Mouse (Mus musculus) ES-E14 (cell line): Measurements from ENCODE around the gene Slc9a6. TPM values are rescaled to one million over a fixed set of nuclear protein-coding genes. Genes with fewer than 3 reads are reported as not detected.

ENCODE experiments used
- DNase-seq: peaks from one replicate; pipeline ENCODE4 v3.0.0-alpha.2; 2013; ENCODE audit warnings: low read depth, low spot score
- H3K27ac ChIP-seq: 2 replicates; pipeline ENCODE4 v1.5.1; 2012; ENCODE audit warnings: low read depth, mild to moderate bottlenecking, low read length, moderate library complexity, mixed read lengths; ENCODE audit not compliant: poor library complexity, insufficient read depth, severe bottlenecking
- H3K36me3 ChIP-seq: 2 replicates; pipeline ENCODE4 v1.6.1; 2012; ENCODE audit warnings: mild to moderate bottlenecking, low read length, moderate library complexity, mixed read lengths; ENCODE audit not compliant: control insufficient read depth, poor library complexity, insufficient read depth, severe bottlenecking
- H3K4me1 ChIP-seq, 2 experiments: fragments of 150-350 bp in 1 of 2; sonication (generic) in 1 of 2; 2 replicates each; pipeline ENCODE4 v1.6.1; 2012; ENCODE audit warnings: low read length in 2 of 2, mild to moderate bottlenecking in 1 of 2, mixed read lengths in 1 of 2; ENCODE audit not compliant: control insufficient read depth in 2 of 2, insufficient read depth in 2 of 2, poor library complexity in 1 of 2
- H3K4me3 ChIP-seq, 2 experiments: fragments of 150-350 bp in 1 of 2; sonication (generic) in 1 of 2; 2 replicates each; pipeline ENCODE4 v1.5.1; 2012; ENCODE audit warnings: low read length in 2 of 2, low read depth in 1 of 2, mild to moderate bottlenecking in 1 of 2, mixed read lengths in 1 of 2; ENCODE audit not compliant: insufficient read depth in 1 of 2, poor library complexity in 1 of 2, severe bottlenecking in 1 of 2
- H3K9ac ChIP-seq: 2 replicates; pipeline ENCODE4 v1.6.1; 2012; ENCODE audit warnings: low read depth, mild to moderate bottlenecking, low read length, mixed read lengths; ENCODE audit not compliant: poor library complexity, insufficient read depth, severe bottlenecking
- H3K9me3 ChIP-seq: fragments of 150-350 bp; sonication (generic); 2 replicates; pipeline ENCODE4 v1.6.1; 2012; ENCODE audit warnings: low read depth, mild to moderate bottlenecking, low read length; ENCODE audit not compliant: control insufficient read depth, insufficient read depth
- CHD2 ChIP-seq: IDR thresholded peaks from 2 replicates; pipeline ENCODE4 v1.6.1; 2014; ENCODE audit warnings: mild to moderate bottlenecking, low read depth, low read length, inconsistent platforms
- HCFC1 ChIP-seq: IDR thresholded peaks from 2 replicates; pipeline ENCODE4 v1.6.1; 2012; ENCODE audit warnings: low read length, inconsistent platforms, borderline replicate concordance; ENCODE audit not compliant: insufficient read depth
- MAFK ChIP-seq: IDR thresholded peaks from 2 replicates; pipeline ENCODE4 v1.6.1; 2014; ENCODE audit warnings: mild to moderate bottlenecking, low read depth, low read length, inconsistent platforms; ENCODE audit not compliant: insufficient read depth
- ZC3H11A ChIP-seq: IDR thresholded peaks from 2 replicates; pipeline ENCODE4 v1.6.1; 2012; ENCODE audit warnings: low read depth, mild to moderate bottlenecking, inconsistent platforms, low read length, borderline replicate concordance
- ZNF384 ChIP-seq: IDR thresholded peaks from 2 replicates; pipeline ENCODE4 v1.6.1; 2012; ENCODE audit warnings: low read depth, low read length, inconsistent platforms
- in situ Hi-C, 2 experiments: fragments of 600-800 bp; cut with MboI; formaldehyde crosslinking; loops; one replicate each; pipeline ENCODE4 v1.15.1; 2025; ENCODE audit warnings: low sequenced_read_pairs in 2 of 2, inconsistent platforms in 1 of 2; ENCODE audit not compliant: unreplicated experiment in 2 of 2
- total RNA-seq: library from RNA; depleted of rRNA; stranded (reverse); fragments of 300-350 nt; gene quantifications from 2 replicates; pipeline ENCODE4 v1.2.3, GENCODE M21; 2012

The Slc9a6 gene
- total RNA-seq, 1 experiment, result 16.5 TPM

DNA sequence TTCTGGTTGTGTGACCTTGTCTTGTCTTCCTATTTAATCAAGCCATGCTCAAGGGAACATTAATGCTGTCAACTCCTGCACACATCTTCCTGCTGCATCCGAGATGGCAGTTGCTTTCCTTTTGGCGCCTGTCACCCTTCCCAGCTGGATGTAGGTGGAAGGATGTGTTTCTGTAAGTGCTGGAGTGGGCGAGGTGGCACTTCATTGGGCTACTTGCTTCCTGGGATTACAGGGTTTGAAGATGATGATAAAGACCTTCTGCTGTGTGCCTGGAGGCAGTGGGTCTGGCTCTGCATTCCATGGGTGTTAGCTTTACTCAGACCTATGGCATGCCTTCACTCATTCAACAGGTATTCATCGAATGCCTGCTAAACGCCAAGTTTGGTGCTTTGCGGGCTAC lies 68.2 kb downstream of the Slc9a6 start:
- no peak overlapping the region for H3K27ac ChIP-seq
- DNase-seq, result no peak
- TF ChIP-seq ZC3H11A (no peak), HCFC1 (no peak), CHD2 (no peak)
- no peaks in the 10 kb centered on the region for H3K9me3 ChIP-seq
- H3K4me1 ChIP-seq, result no peaks in the 10 kb centered on the region
- in situ Hi-C loops, result no loop called here
- no peaks in the 10 kb centered on the region for H3K36me3 ChIP-seq
- no peak overlapping the region for H3K9ac ChIP-seq
- H3K4me3 ChIP-seq, result no peak overlapping the region

DNA sequence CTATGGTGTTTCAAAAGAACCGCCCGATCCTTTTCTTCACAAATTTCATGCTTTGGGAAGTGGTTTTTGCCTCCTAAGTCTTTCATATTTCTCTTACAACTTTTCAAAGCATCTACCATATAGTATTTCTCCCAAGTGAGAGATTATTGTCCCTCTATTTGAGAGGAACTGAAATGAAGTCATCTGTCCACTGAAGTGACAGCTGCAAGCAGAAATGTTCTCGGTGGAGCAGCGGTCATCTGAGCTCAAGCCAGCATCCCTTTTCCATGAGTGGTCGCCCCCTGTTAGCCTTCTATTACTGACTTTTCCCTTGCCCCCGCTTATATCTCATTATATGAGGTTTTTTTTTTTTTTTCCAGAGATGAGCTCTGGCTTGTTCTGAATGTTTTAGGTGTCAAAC lies 69.5 kb downstream of the Slc9a6 start:
- Histone ChIP-seq H3K36me3 (no peaks in the 10 kb centered on the region), H3K4me1 (no peaks in the 10 kb centered on the region), H3K27ac (no peak overlapping the region), H3K4me3 (no peak overlapping the region), H3K9me3 (no peaks in the 10 kb centered on the region), H3K9ac (no peak overlapping the region)
- in situ Hi-C loops, result no loop called here
- DNase-seq, result no peak
- TF ChIP-seq ZNF384 (no peak), HCFC1 (no peak), ZC3H11A (no peak), CHD2 (no peak), MAFK (no peak)

DNA sequence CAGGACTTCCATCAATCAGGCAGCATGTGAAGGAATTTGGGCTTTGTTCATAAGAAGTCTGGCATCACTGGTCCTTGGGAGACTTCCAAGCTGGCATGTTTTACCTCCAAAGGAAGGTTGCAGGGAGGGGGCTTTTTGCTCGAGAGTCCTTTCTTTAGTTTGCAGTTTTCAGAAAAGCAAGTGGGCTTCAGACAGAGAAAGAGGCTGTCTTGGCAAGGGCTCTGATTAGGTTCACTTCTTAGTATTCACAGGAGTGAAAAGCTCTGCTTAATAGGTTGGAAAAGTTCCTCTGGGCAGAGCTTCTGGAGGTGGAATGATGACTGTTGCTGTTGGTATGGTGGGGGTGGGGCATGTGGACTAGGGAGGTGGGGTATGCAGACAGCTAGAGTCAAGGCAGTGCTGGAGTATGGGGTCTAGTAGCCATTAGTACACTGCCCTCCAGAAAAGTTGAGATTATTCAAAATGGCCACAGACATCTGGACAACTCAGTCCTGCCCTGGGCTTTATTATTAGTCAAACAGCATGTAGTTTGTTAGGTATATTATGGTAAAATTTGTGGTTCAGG lies 72.7 kb downstream of the Slc9a6 start:
- no peaks in the 10 kb centered on the region for H3K9me3 ChIP-seq
- in situ Hi-C loops, result no loop called here
- H3K36me3 ChIP-seq, result no peaks in the 10 kb centered on the region
- TF ChIP-seq MAFK (no peak), ZC3H11A (no peak)
- no peak overlapping the region for H3K9ac ChIP-seq
- no peak for DNase-seq
- no peaks in the 10 kb centered on the region for H3K4me1 ChIP-seq
- no peak overlapping the region for H3K27ac ChIP-seq
- no peak overlapping the region for H3K4me3 ChIP-seq

DNA sequence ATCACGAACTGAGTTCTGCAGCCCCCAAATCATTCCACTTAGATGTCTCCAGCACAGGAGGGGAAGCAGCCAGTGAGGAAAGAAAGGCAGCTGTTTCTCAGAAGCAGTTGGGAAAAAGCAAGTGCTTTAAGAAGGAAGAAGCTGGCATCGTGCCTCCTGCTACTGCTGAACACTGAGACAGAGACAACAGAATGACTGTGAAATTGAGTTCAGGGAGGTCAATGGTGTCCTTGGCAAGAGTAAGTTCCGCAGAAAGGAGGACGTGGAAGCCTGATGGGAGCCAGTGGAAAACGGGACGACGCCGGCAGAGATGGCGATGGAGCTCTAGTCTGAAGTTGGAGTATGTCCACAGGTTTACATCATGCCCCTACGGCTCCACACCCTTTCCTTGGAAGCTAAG lies 74.0 kb downstream of the Slc9a6 start:
- TF ChIP-seq ZNF384, result no peak
- no peak for TF ChIP-seq HCFC1
- no peak for TF ChIP-seq MAFK
- TF ChIP-seq CHD2, result no peak
- TF ChIP-seq ZC3H11A, result no peak
- Histone ChIP-seq H3K9me3 (no peaks in the 10 kb centered on the region), H3K4me1 (no peaks in the 10 kb centered on the region), H3K36me3 (no peaks in the 10 kb centered on the region), H3K27ac (no peak overlapping the region), H3K4me3 (no peak overlapping the region), H3K9ac (no peak overlapping the region)
- no peak for DNase-seq
- in situ Hi-C loops, result no loop called here

DNA sequence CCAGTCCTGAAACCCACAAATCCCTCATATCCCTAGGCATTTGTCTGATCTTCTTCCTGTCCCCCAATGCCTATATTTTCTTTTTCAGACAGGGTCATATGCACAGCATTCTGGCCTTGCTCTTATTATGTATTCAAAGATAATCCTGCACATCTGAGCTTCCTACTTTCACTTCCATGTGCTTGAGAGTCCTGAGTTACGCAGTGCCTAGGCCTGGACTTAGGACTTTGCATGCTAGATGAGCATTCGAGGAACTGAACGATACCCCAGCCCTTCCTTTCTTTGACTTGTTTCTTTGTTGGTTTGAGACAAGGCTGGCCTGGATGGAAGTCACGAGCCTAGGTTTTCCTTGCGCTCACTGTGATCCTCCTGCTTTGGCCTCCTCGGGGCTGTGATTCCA lies 83.0 kb downstream of the Slc9a6 start:
- H3K4me3 ChIP-seq, result no peak overlapping the region
- no peaks in the 10 kb centered on the region for H3K36me3 ChIP-seq
- in situ Hi-C loops, result no loop called here
- DNase-seq, result no peak
- H3K4me1 ChIP-seq, result no peaks in the 10 kb centered on the region
- no peak overlapping the region for H3K27ac ChIP-seq
- no peak overlapping the region for H3K9ac ChIP-seq
- H3K9me3 ChIP-seq, result no peaks in the 10 kb centered on the region
- no peak for TF ChIP-seq MAFK
- TF ChIP-seq HCFC1, result no peak
- no peak for TF ChIP-seq ZNF384
- no peak for TF ChIP-seq ZC3H11A
- no peak for TF ChIP-seq CHD2
